Mouse (Mus musculus): ENCODE results near the gene Actg2.

DNA sequence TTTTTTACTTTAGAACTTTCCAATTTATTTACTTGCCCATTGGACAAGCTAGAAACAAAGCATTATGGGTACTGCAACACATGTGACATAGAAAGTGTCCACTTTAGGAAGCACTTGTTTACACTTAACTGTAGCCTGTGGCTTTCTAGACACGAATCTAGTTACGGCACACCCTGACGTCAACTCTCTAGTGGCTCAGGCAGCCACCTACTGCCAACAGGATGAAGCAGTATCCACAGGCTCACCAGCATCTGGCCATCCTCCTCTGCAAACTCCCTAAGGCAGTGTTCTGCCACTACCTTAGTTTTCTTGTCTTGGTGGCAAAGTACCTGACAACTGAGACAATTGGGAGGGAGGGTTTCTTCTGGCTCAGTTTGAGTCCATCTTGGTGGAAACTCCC is 32.7 kb downstream of the Actg2 start:
- TF ChIP-seq POLR2A (IDR thresholded peaks at IDR 0.05; ENCODE audit: low read depth, low read length) = no peak
- TF ChIP-seq CTCF (IDR thresholded peaks at IDR 0.05; ENCODE audit: extremely low read depth, insufficient read length, insufficient replicate concordance, low read depth, low read length) = no peak
